Mouse (Mus musculus) forebrain, postnatal 0 days (tissue): ENCODE measurements around the gene S1pr3. TPM values are rescaled to one million over a fixed set of nuclear protein-coding genes. Genes with fewer than 3 reads are reported as not detected.

Experiments used
- ATAC-seq: fragments of 200-750 bp; cut with Nextera tagmentation; 2 replicates; pipeline ENCODE4 v1.8.0; 2017; ENCODE audit warnings: mild to moderate bottlenecking, moderate library complexity
- DNase-seq: peaks from one replicate; pipeline ENCODE4 v3.0.0-alpha.2; 2015
- H3K27ac ChIP-seq: fragments of 300-500 bp; sonication (generic); 2 replicates; pipeline ENCODE4 v1.5.1; 2014; ENCODE audit warnings: low read depth, mild to moderate bottlenecking, antibody characterized with exemption, low read length, moderate library complexity, mixed read lengths
- H3K27me3 ChIP-seq: fragments of 300-500 bp; sonication (generic); 2 replicates; pipeline ENCODE4 v1.6.1; 2014; ENCODE audit warnings: mild to moderate bottlenecking, low read length, mixed read lengths; ENCODE audit not compliant: insufficient read depth
- H3K36me3 ChIP-seq: fragments of 300-500 bp; sonication (generic); 2 replicates; pipeline ENCODE4 v1.6.1; 2014; ENCODE audit warnings: mild to moderate bottlenecking, moderate library complexity; ENCODE audit not compliant: insufficient read depth
- H3K4me1 ChIP-seq: fragments of 300-500 bp; sonication (generic); 2 replicates; pipeline ENCODE4 v1.6.1; 2014; ENCODE audit warnings: antibody characterized with exemption; ENCODE audit not compliant: insufficient read depth
- H3K4me2 ChIP-seq: fragments of 300-500 bp; sonication (generic); 2 replicates; pipeline ENCODE4 v1.6.1; 2014; ENCODE audit warnings: low read depth, mild to moderate bottlenecking, moderate library complexity
- H3K4me3 ChIP-seq: fragments of 300-500 bp; sonication (generic); 2 replicates; pipeline ENCODE4 v1.5.1; 2014; ENCODE audit warnings: low read depth, low read length, mixed read lengths
- H3K9ac ChIP-seq: fragments of 300-500 bp; sonication (generic); 2 replicates; pipeline ENCODE4 v1.6.1; 2014; ENCODE audit warnings: mild to moderate bottlenecking
- H3K9me3 ChIP-seq: fragments of 300-500 bp; sonication (generic); 2 replicates; pipeline ENCODE4 v1.6.1; 2016; ENCODE audit warnings: low read length
- CTCF ChIP-seq: sonication (generic); IDR thresholded peaks from 2 replicates; pipeline ENCODE4 v1.5.1; 2016; ENCODE audit warnings: antibody characterized with exemption, control low read depth, low read depth
- WGBS: fragments of 180-500 bp; shearing (Covaris S2); extraction: QIAGEN DNeasy Blood & Tissue Kit; methylation state at CpG from one replicate; pipeline ENCODE4 v1.1.7; 2014; 5-methylcytosine and 5-hydroxymethylcytosine counted together
- polyA plus RNA-seq: library from polyadenylated mRNA; unstranded; fragments of >200 nt; fragmentation: Nextera tagmentation; extraction: Ambion mirVana; gene quantifications from 2 replicates; pipeline ENCODE4 v1.2.1, GENCODE M21; 2015
- total RNA-seq: library from RNA; depleted of rRNA; stranded (reverse); fragments of >200 nt; gene quantifications from 2 replicates; pipeline ENCODE4 v1.2.3, GENCODE M21; 2014; rRNA removed

Gene S1pr3
- total and polyA plus RNA-seq, 2 experiments from 2014 or later, result 8.4 to 9.6 TPM

GRCm38 (mm10) chr13:51466117-51466841 lies 57.8 kb downstream of the S1pr3 start:
- no peaks in the 10 kb centered on the region for H3K27me3 ChIP-seq
- H3K36me3 ChIP-seq, result no peaks in the 10 kb centered on the region; the same call in 1 of the 2 replicates
- no peak overlapping the region for H3K4me3 ChIP-seq
- ATAC-seq (no peak), DNase-seq (no peak)
- 68% methylated on average over 14 of the region's 14 CpGs for WGBS
- no peaks in the 10 kb centered on the region for H3K4me1 ChIP-seq
- no peak overlapping the region for H3K9ac ChIP-seq
- H3K4me2 ChIP-seq, result no peak overlapping the region
- no peak for TF ChIP-seq CTCF
- H3K9me3 ChIP-seq, result no peaks in the 10 kb centered on the region
- no peak overlapping the region for H3K27ac ChIP-seq

- Histone ChIP-seq H3K36me3 (no peaks in the 10 kb centered on the region; the same call in 1 of the 2 replicates), H3K9ac (no peak overlapping the region), H3K27ac (no peak overlapping the region), H3K4me1 (no peaks in the 10 kb centered on the region), H3K4me2 (no peak overlapping the region), H3K9me3 (no peaks in the 10 kb centered on the region), H3K4me3 (no peak overlapping the region), H3K27me3 (no peaks in the 10 kb centered on the region)
- TF ChIP-seq CTCF, result no peak
- DNase-seq (no peak), ATAC-seq (no peak)
- 77% methylated on average over 17 of the region's 17 CpGs for WGBS
These were observed 60.3 kb downstream of the S1pr3 start for GRCm38 (mm10) chr13:51468697-51469250.

Other genes with a start within 250 kb of the S1pr3 start
- gene Nxnl2, start 237.6 kb upstream of the S1pr3 start, total RNA-seq, result 2.1 and 3.1 TPM in 2 replicates
- 5.3 and 6.5 TPM in 2 replicates for gene Nxnl2, start 237.6 kb upstream of the S1pr3 start, polyA plus RNA-seq
- gene Shc3, start 160.8 kb downstream of the S1pr3 start, total RNA-seq, result 98.1 and 106 TPM in 2 replicates
- gene Shc3, start 160.8 kb downstream of the S1pr3 start, polyA plus RNA-seq, result 6.8 and 11.6 TPM in 2 replicates
- gene Cks2, start 236.6 kb downstream of the S1pr3 start, total RNA-seq, result 29.1 and 35.7 TPM in 2 replicates
- gene Cks2, start 236.6 kb downstream of the S1pr3 start, polyA plus RNA-seq, result 35.8 and 45.3 TPM in 2 replicates
- gene Secisbp2, start 243.1 kb downstream of the S1pr3 start, total RNA-seq, result 18.1 and 18.7 TPM in 2 replicates
- gene Secisbp2, start 243.1 kb downstream of the S1pr3 start, polyA plus RNA-seq, result 20.2 and 21.8 TPM in 2 replicates